Mouse (Mus musculus) brain, embryonic 14.5 days (tissue): ENCODE measurements at regions not wholly inside any gene's neighbourhood (a gene's known extent, or its start where the extent isn't known, plus 50 kb on each side); places are given as distances from the start of the nearest gene placed in this dataset.

ENCODE experiments used
- CTCF ChIP-seq: fragments of 200-500 bp; IDR thresholded peaks from 2 replicates; pipeline ENCODE4 v1.5.1; 2012; ENCODE audit warnings: inconsistent platforms, mild to moderate bottlenecking, moderate library complexity, borderline replicate concordance; ENCODE audit not compliant: insufficient read depth, insufficient read length; ENCODE audit errors: extremely low read depth
- POLR2A ChIP-seq: fragments of 200-500 bp; IDR thresholded peaks from 2 replicates; pipeline ENCODE4 v1.6.1; 2012; ENCODE audit warnings: mild to moderate bottlenecking, inconsistent platforms, borderline replicate concordance; ENCODE audit not compliant: poor library complexity, insufficient read depth, insufficient read length, severe bottlenecking; ENCODE audit errors: extremely low read depth

DNA sequence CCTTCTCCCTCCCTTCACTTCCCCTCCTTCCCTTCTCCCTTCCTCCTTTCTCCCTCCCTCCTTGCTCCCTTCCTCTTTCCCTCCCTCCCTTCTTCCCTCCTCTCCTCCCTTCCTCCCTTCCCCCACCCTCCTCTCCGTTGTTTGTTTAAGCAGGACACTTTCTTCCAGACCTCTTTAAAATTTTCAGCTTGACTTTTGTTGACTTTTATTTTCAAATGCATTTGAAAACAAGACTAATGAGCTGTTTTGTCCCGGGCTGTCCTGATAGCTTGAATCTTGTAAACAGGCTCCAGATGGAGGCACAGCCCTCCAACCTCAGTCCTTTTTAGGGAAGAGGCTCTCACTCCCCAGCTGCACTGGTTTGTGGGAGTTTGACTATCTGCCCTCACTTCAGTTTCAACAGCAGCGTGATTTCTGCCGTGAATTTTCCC lies 82.4 kb downstream of the Cdc7 start:
- no peak for TF ChIP-seq CTCF
- TF ChIP-seq POLR2A, result no peak
